Mouse (Mus musculus) megakaryocyte, embryonic 14.5 days (primary cell): ENCODE data around the gene Pck1.

Experiments
- FLI1 ChIP-seq: IDR thresholded peaks from 2 replicates; pipeline ENCODE4 v1.6.1; 2012; ENCODE audit warnings: low read length, inconsistent platforms, mixed read lengths
- GATA1 ChIP-seq: IDR thresholded peaks from 3 replicates; pipeline ENCODE4 v1.6.1; 2012; ENCODE audit warnings: mixed read lengths, low read length, inconsistent platforms, borderline replicate concordance

GRCm38 (mm10) chr2:173109510-173109909 lies 43.3 kb upstream of the Pck1 start:
- TF ChIP-seq GATA1 (no peak), FLI1 (no peak)
